Mouse (Mus musculus) ES-Bruce4 (cell line): ENCODE data around the gene Apoh. TPM values are rescaled to one million over a fixed set of nuclear protein-coding genes. Genes with fewer than 3 reads are reported as not detected.

ENCODE experiments used
- H3K27ac ChIP-seq: 2 replicates; pipeline ENCODE4 v1.5.1; 2012; ENCODE audit warnings: low read length, inconsistent platforms; ENCODE audit not compliant: insufficient read depth
- H3K27me3 ChIP-seq: 2 replicates; pipeline ENCODE4 v1.6.1; 2012; ENCODE audit warnings: mild to moderate bottlenecking, low read length, inconsistent platforms; ENCODE audit not compliant: control insufficient read depth, poor library complexity, insufficient read depth, severe bottlenecking
- H3K36me3 ChIP-seq: 2 replicates; pipeline ENCODE4 v1.6.1; 2012; ENCODE audit warnings: inconsistent platforms, mild to moderate bottlenecking, low read length, moderate library complexity; ENCODE audit not compliant: control insufficient read depth, poor library complexity, insufficient read depth, severe bottlenecking
- H3K4me1 ChIP-seq: one replicate; pipeline ENCODE4 v1.8.1; 2011; ENCODE audit warnings: low read length; ENCODE audit not compliant: control insufficient read depth, insufficient read depth
- H3K4me3 ChIP-seq: 2 replicates; pipeline ENCODE4 v1.5.1; 2011; ENCODE audit warnings: low read depth, mild to moderate bottlenecking, low read length
- H3K9ac ChIP-seq: 2 replicates; pipeline ENCODE4 v1.6.1; 2012; ENCODE audit warnings: low read depth, mild to moderate bottlenecking, inconsistent platforms; ENCODE audit not compliant: poor library complexity, severe bottlenecking
- H3K9me3 ChIP-seq: replicated peaks from 2 replicates; pipeline ENCODE4 v1.6.1; 2012; ENCODE audit warnings: mild to moderate bottlenecking, low read length, inconsistent platforms; ENCODE audit not compliant: control insufficient read depth, poor library complexity, insufficient read depth, severe bottlenecking
- CTCF ChIP-seq: IDR thresholded peaks from one replicate; pipeline ENCODE4 v1.8.1; 2011; ENCODE audit warnings: low read depth, low read length
- EP300 ChIP-seq: IDR thresholded peaks from 2 replicates; pipeline ENCODE4 v1.6.1; 2011; ENCODE audit warnings: low read depth, low read length; ENCODE audit not compliant: insufficient read depth
- POLR2A ChIP-seq: IDR thresholded peaks from one replicate; pipeline ENCODE4 v1.8.1; 2011; ENCODE audit warnings: low read length; ENCODE audit not compliant: insufficient read depth
- polyA plus RNA-seq: library from polyadenylated mRNA; stranded (reverse); fragments of >200 nt; gene quantifications from 2 replicates; pipeline ENCODE4 v1.2.4, GENCODE M21; 2011; ENCODE audit warnings: low read depth; ENCODE audit not compliant: missing spikeins, insufficient read depth, insufficient read length

The Apoh gene
- polyA plus RNA-seq, 1 experiment, result not detected

DNA sequence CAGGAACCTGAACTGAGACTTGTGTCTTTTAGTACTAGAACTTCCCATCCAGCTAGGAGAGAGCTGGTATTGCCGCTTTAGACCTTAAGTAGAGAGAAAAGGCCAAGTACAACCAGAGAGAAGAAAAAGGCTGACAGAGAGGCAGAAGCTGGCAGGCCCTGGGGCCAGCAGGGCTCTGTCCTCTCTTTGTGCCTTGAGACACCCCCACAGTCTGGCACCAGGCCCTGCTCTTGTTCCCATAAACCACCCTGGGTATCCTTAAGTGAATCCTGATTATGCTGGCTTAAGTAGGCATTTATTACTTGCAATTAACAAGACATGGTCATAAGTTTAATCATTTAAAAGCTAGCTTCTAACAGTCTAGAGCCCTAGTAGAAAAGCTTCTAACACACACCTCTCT is 42.7 kb upstream of the Apoh start:
- no peaks in the 10 kb centered on the region for H3K9me3 ChIP-seq
- no peak overlapping the region for H3K27ac ChIP-seq
- H3K4me3 ChIP-seq, result no peak overlapping the region
- H3K4me1 ChIP-seq, result no peaks in the 10 kb centered on the region
- no peak overlapping the region for H3K9ac ChIP-seq
- H3K36me3 ChIP-seq, result no peaks in the 10 kb centered on the region
- TF ChIP-seq POLR2A (no peak), CTCF (no peak), EP300 (no peak)
- no peaks in the 10 kb centered on the region for H3K27me3 ChIP-seq

DNA sequence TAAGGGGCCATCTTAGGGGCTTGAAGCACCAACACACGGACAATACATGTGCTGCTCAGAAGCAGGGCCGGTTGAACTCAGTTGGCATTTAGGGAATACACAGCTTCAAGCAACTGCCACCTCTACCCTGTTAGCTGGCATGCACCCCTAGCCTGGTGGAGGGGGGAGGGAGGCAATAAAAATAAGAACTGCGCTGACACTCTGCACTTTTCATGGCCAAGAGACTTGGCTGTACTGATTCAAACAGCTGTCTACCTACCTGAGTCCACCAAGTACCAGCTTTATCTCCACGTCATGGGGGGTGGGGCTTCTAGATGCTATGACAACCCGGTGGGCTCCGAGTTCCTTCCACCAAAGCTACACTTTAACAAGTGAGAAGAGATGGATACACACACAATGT is 42.1 kb upstream of the Apoh start:
- Histone ChIP-seq H3K4me3 (no peak overlapping the region), H3K4me1 (no peaks in the 10 kb centered on the region), H3K27ac (no peak overlapping the region), H3K36me3 (no peaks in the 10 kb centered on the region), H3K9me3 (no peaks in the 10 kb centered on the region), H3K27me3 (no peaks in the 10 kb centered on the region), H3K9ac (no peak overlapping the region)
- no peak for TF ChIP-seq EP300
- no peak for TF ChIP-seq POLR2A
- TF ChIP-seq CTCF, result no peak

- Histone ChIP-seq H3K9me3 (no peaks in the 10 kb centered on the region), H3K9ac (no peak overlapping the region), H3K4me1 (no peaks in the 10 kb centered on the region), H3K27ac (no peak overlapping the region), H3K27me3 (no peaks in the 10 kb centered on the region), H3K4me3 (no peak overlapping the region), H3K36me3 (no peaks in the 10 kb centered on the region)
- TF ChIP-seq EP300 (no peak), POLR2A (no peak), CTCF (no peak)
Measured at GRCm38 (mm10) chr11:108301796-108302490, 41.2 kb upstream of the Apoh start.

DNA sequence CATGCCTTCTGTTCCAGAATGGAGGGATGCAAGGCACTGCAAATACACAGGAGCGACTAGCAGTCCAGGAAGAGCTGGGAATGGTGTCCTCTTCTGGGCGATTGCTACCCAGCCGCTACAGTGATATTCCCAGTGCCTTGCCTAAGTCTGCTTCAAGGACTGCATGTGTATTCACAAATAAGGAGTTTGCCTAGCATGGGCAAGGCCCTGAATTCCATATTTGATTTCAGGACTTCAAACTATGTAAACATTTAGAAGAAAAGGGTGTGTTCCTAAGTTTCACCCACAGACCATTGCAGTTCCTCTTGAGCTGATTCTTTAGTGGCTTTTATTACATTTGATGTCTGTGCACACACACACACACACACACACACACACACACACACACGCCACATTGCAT is 39.4 kb upstream of the Apoh start:
- Histone ChIP-seq H3K9ac (no peak overlapping the region), H3K27me3 (no peaks in the 10 kb centered on the region), H3K4me1 (no peaks in the 10 kb centered on the region), H3K4me3 (no peak overlapping the region), H3K36me3 (no peaks in the 10 kb centered on the region), H3K9me3 (no peaks in the 10 kb centered on the region), H3K27ac (no peak overlapping the region)
- TF ChIP-seq EP300 (no peak), CTCF (no peak), POLR2A (no peak)

GRCm38 (mm10) chr11:108307258-108307657 is 35.9 kb upstream of the Apoh start:
- no peaks in the 10 kb centered on the region for H3K9me3 ChIP-seq
- H3K4me1 ChIP-seq, result no peaks in the 10 kb centered on the region
- H3K4me3 ChIP-seq, result no peak overlapping the region
- H3K36me3 ChIP-seq, result no peaks in the 10 kb centered on the region
- TF ChIP-seq EP300, result no peak
- TF ChIP-seq POLR2A, result no peak
- TF ChIP-seq CTCF, result no peak
- no peak overlapping the region for H3K27ac ChIP-seq
- no peak overlapping the region for H3K9ac ChIP-seq
- no peaks in the 10 kb centered on the region for H3K27me3 ChIP-seq

DNA sequence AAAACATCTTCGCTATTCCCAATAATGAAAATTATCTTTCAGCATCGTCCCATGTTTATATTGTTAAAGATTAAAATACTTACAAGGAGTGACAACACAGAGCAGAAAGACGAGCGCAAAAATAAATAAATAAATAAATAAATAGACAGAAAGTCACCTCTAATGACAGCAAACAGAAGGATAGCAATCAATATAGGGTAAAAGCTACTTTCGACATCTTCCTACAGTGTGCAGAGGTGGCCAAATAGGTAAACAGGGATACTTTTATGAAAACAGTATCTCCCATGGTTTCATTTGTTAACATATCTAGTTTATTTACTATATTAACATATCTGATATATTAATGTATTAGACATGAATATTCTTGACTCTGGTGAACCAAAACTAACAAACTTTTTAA is 34.9 kb upstream of the Apoh start:
- no peaks in the 10 kb centered on the region for H3K36me3 ChIP-seq
- H3K27me3 ChIP-seq, result no peaks in the 10 kb centered on the region
- TF ChIP-seq CTCF (no peak), POLR2A (no peak), EP300 (no peak)
- no peaks in the 10 kb centered on the region for H3K4me1 ChIP-seq
- no peaks in the 10 kb centered on the region for H3K9me3 ChIP-seq
- no peak overlapping the region for H3K4me3 ChIP-seq
- no peak overlapping the region for H3K9ac ChIP-seq
- no peak overlapping the region for H3K27ac ChIP-seq
